Mouse (Mus musculus): ENCODE measurements around the gene Selenon.

DNA sequence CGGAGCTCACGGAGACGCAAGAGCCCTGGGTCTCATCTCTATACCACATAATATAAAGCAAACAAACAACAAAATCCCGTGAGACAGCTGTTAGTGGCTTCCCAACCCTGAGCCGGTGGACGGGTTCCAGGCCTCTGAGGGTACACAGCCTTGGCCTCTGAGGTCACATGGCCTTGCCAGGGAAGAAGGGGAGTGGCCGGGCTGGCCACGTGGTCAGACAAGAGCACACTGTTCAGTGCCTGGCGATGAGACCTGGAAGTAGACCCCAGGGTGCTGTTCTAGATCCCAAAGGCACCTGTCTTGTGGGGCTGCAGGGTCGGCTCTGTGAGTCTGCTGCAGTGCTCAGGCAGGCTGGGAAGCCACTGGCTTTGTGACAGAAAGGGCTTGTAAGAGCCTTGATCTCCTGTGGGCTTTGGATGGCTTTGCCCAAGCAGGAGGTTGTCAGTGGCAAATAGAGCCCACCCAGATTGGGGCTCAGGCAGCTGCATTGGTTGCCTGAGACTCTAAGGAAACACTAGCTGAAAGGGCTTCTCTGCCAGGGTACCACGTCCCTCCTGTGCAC, 35.8 kb upstream of the Selenon start:
- no peak for TF ChIP-seq CTCF (IDR thresholded peaks at IDR 0.05; ENCODE audit: insufficient read depth, low read depth, low read length)
- no peak for TF ChIP-seq POLR2A (IDR thresholded peaks at IDR 0.05; ENCODE audit: insufficient read depth, low read depth, low read length)

Data from olfactory bulb, adult 2 months (tissue).